Mouse (Mus musculus) myocyte (in vitro differentiated cells): ENCODE data around the gene Adamts12. TPM values are rescaled to one million over a fixed set of nuclear protein-coding genes. Genes with fewer than 3 reads are reported as not detected.
A peak's percentile ranks its signal among the peaks of the same experiment; 100 is the strongest.

Source experiments
- H3K27me3 ChIP-seq: one replicate; pipeline ENCODE4 v1.6.1; 2011; ENCODE audit not compliant: control insufficient read depth, insufficient read depth, insufficient read length
- H3K36me3 ChIP-seq: one replicate; pipeline ENCODE4 v1.6.1; 2011; ENCODE audit not compliant: control insufficient read depth, insufficient read depth
- H3K4me2 ChIP-seq: one replicate; pipeline ENCODE4 v1.6.1; 2011; ENCODE audit warnings: low read depth, control low read depth
- H3K4me3 ChIP-seq: one replicate; pipeline ENCODE4 v1.5.1; 2011; ENCODE audit warnings: mild to moderate bottlenecking, control low read depth, moderate library complexity
- H3K79me2 ChIP-seq: one replicate; pipeline ENCODE4 v1.6.1; 2011; ENCODE audit not compliant: control insufficient read depth, insufficient read depth
- H3ac ChIP-seq: one replicate; pipeline ENCODE4 v1.6.1; 2011; ENCODE audit not compliant: control insufficient read depth, insufficient read length
- CEBPB ChIP-seq: IDR thresholded peaks from 2 replicates; pipeline ENCODE4 v1.6.1; 2011; ENCODE audit warnings: mild to moderate bottlenecking, moderate library complexity; ENCODE audit not compliant: poor library complexity, insufficient read depth, severe bottlenecking
- E2F4 ChIP-seq: IDR thresholded peaks from one replicate; pipeline ENCODE4 v1.6.1; 2011; ENCODE audit warnings: mild to moderate bottlenecking, control low read depth, moderate library complexity; ENCODE audit not compliant: insufficient read depth
- MAX ChIP-seq: IDR thresholded peaks from one replicate; pipeline ENCODE4 v1.6.1; 2011; ENCODE audit warnings: low read depth, mild to moderate bottlenecking, control low read depth
- MYOD1 ChIP-seq, 3 experiments: IDR thresholded peaks; one replicate each; pipeline ENCODE4 v1.6.1; 2011; ENCODE audit warnings: control low read depth in 2 of 3, low read depth in 2 of 3, mild to moderate bottlenecking in 2 of 3, moderate library complexity in 1 of 3; ENCODE audit not compliant: insufficient read length in 2 of 3, control insufficient read depth in 1 of 3
- MYOG ChIP-seq, 3 experiments: IDR thresholded peaks; one replicate each; pipeline ENCODE4 v1.6.1; 2011; ENCODE audit warnings: control low read depth in 2 of 3, low read depth in 2 of 3, mild to moderate bottlenecking in 2 of 3; ENCODE audit not compliant: insufficient read length in 2 of 3, control insufficient read depth in 1 of 3, insufficient read depth in 1 of 3
- POLR2A ChIP-seq: IDR thresholded peaks from one replicate; pipeline ENCODE4 v1.6.1; 2011; ENCODE audit warnings: low read depth, mild to moderate bottlenecking, control low read depth, moderate library complexity; ENCODE audit not compliant: insufficient read length
- POLR2AphosphoS2 ChIP-seq: IDR thresholded peaks from one replicate; pipeline ENCODE4 v1.6.1; 2011; ENCODE audit warnings: low read depth, control low read depth; ENCODE audit not compliant: insufficient read length
- REST ChIP-seq: IDR thresholded peaks from one replicate; pipeline ENCODE4 v1.6.1; 2011; ENCODE audit warnings: mild to moderate bottlenecking, control low read depth, moderate library complexity; ENCODE audit not compliant: insufficient read depth, insufficient read length
- SRF ChIP-seq: IDR thresholded peaks from one replicate; pipeline ENCODE4 v1.6.1; 2011; ENCODE audit warnings: low read depth; ENCODE audit not compliant: control insufficient read depth, insufficient read length
- TCF12 ChIP-seq: IDR thresholded peaks from one replicate; pipeline ENCODE4 v1.6.1; 2011; ENCODE audit warnings: mild to moderate bottlenecking, control low read depth; ENCODE audit not compliant: poor library complexity, insufficient read depth, severe bottlenecking
- TCF3 ChIP-seq: IDR thresholded peaks from one replicate; pipeline ENCODE4 v1.6.1; 2011; ENCODE audit warnings: low read depth, control low read depth; ENCODE audit not compliant: insufficient read length
- USF1 ChIP-seq: IDR thresholded peaks from one replicate; pipeline ENCODE4 v1.6.1; 2011; ENCODE audit warnings: low read depth, mild to moderate bottlenecking, control low read depth, moderate library complexity
- polyA plus RNA-seq: library from polyadenylated mRNA; unstranded; fragments of >200 nt; fragmentation: generic; extraction: Trizol; gene quantifications from one replicate; pipeline ENCODE4 v1.2.1, GENCODE M21; 2012; ENCODE audit warnings: missing spikeins

The Adamts12 gene
- polyA plus RNA-seq, 1 experiment, result 0.55 TPM

- Histone ChIP-seq H3ac (no peak overlapping the region), H3K4me3 (no peak overlapping the region), H3K4me2 (no peak overlapping the region), H3K79me2 (no peaks in the 10 kb centered on the region), H3K36me3 (no peaks in the 10 kb centered on the region), H3K27me3 (no peaks in the 10 kb centered on the region)
- no peak for TF ChIP-seq CEBPB
- TF ChIP-seq POLR2A, result no peak
- no peak for TF ChIP-seq TCF12
- no peak for TF ChIP-seq USF1
- TF ChIP-seq MYOG (IDR thresholded peaks at IDR 0.05; ENCODE audit: control insufficient read depth in 1 of 3, insufficient read depth in 1 of 3, insufficient read length in 2 of 3, low read depth in 2 of 3), result no peak
- no peak for TF ChIP-seq SRF
- TF ChIP-seq MAX, result no peak
- TF ChIP-seq MYOD1 (IDR thresholded peaks at IDR 0.05; ENCODE audit: control insufficient read depth in 1 of 3, insufficient read length in 2 of 3, low read depth in 2 of 3), result no peak
- no peak for TF ChIP-seq REST
- TF ChIP-seq E2F4, result no peak
- TF ChIP-seq POLR2AphosphoS2, result no peak
- no peak for TF ChIP-seq TCF3
These were observed 1.7 kb upstream of the Adamts12 start for GRCm38 (mm10) chr15:11062903-11063302.

DNA sequence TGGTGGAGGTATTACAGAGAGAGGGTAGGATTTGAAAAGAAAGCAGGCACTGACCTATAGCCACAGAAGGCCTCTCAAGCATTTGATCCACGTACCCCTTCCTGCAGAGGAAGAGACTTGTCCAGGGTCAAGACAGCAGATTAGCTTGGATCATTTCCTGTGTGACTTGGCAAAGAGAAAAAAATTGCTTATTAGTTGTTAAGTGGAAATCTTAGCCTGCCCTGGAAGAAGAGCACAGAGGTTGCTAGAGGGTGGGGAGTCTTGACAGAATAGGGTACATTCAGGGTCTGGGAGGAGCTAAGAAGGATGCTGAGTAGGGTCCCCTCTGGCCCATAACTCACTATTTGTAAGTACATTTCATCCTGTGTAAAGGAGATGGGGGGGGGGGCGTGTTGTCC lies 431 bp upstream of the Adamts12 start:
- no peaks in the 10 kb centered on the region for H3K79me2 ChIP-seq
- TF ChIP-seq TCF3, result no peak
- no peaks in the 10 kb centered on the region for H3K36me3 ChIP-seq
- H3K27me3 ChIP-seq, result no peaks in the 10 kb centered on the region
- peak overlapping the region; percentile 25 for H3K4me3 ChIP-seq
- no peak overlapping the region for H3ac ChIP-seq
- H3K4me2 ChIP-seq, result peak overlapping the region; percentile 85

DNA sequence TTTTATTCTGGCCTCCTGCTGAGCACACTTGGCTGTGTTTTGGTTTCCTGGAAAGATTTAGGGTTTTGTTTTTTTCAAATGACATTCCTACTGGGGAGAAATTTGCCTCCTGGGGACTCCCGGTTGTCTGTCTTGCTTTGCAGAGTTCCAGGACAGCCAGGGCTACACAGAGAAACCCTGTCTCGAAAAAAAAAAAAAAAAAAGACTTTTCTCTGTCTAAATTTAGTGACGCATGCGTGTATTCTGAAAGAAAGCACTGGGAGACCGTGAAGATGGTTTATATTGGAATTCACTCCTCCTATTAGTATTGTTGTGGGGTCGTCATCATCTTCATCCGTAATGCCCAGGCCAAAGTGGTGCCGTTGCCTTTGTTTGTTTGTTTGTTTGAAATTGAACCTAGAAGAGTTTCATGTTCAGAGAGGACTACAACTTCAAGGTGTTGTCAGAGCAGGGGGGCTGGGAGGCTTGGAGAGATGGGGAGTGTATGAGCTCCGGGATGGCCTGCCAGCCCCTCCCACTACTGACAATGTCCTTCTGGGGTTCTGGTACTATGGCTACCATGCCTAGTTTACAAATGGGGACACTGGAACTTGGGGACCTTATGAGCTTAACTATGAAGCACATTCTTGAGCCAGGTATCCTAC lies 1.1 kb downstream of the Adamts12 start:
- Histone ChIP-seq H3K27me3 (no peaks in the 10 kb centered on the region), H3K4me2 (peak overlapping the region; percentile 85), H3K79me2 (no peaks in the 10 kb centered on the region), H3K36me3 (no peaks in the 10 kb centered on the region), H3K4me3 (peak overlapping the region; percentile 25), H3ac (no peak overlapping the region)
- TF ChIP-seq TCF12, result no peak
- no peak for TF ChIP-seq CEBPB
- no peak for TF ChIP-seq POLR2AphosphoS2
- TF ChIP-seq REST, result no peak

DNA sequence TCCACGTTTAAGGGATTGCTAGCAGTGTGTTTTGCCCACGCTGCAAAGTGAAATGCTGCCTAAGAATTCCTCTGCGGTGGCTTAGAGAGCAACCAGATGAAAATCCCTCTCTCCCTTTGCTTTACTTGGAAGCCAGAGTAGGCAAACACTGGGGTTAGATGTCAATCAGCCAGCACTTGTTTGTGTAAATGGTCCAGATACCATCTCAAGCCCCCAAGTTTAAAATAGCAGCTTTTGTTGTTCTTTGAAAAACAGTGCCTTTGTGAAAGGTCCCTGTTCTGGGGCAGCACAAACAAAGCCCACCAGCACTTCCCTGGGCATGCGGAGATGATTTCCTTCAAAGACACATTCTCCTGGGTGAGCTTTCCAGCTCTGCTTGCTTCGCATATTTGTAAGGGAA lies 1.7 kb downstream of the Adamts12 start:
- Histone ChIP-seq H3K36me3 (no peaks in the 10 kb centered on the region), H3K4me3 (no peak overlapping the region)

GRCm38 (mm10) chr15:11067891-11068290 lies 3.3 kb downstream of the Adamts12 start:
- no peaks in the 10 kb centered on the region for H3K27me3 ChIP-seq
- TF ChIP-seq USF1 (no peak), REST (no peak), POLR2AphosphoS2 (no peak), CEBPB (no peak), TCF12 (no peak), E2F4 (no peak), MYOD1 (IDR thresholded peaks at IDR 0.05; ENCODE audit: control insufficient read depth in 1 of 3, insufficient read length in 2 of 3, low read depth in 2 of 3) (no peak), POLR2A (no peak), SRF (no peak), MYOG (IDR thresholded peaks at IDR 0.05; ENCODE audit: control insufficient read depth in 1 of 3, insufficient read depth in 1 of 3, insufficient read length in 2 of 3, low read depth in 2 of 3) (no peak)
- no peak overlapping the region for H3K4me2 ChIP-seq
- H3ac ChIP-seq, result no peak overlapping the region
- H3K36me3 ChIP-seq, result no peaks in the 10 kb centered on the region
- no peak overlapping the region for H3K4me3 ChIP-seq
- H3K79me2 ChIP-seq, result no peaks in the 10 kb centered on the region

More for the DNA sequence above, 1.7 kb downstream of the Adamts12 start:
- H3K27me3 ChIP-seq, result no peaks in the 10 kb centered on the region
- H3K79me2 ChIP-seq, result no peaks in the 10 kb centered on the region
- no peak overlapping the region for H3K4me2 ChIP-seq
- TF ChIP-seq TCF3 (no peak), MYOG (IDR thresholded peaks at IDR 0.05; ENCODE audit: control insufficient read depth in 1 of 3, insufficient read depth in 1 of 3, insufficient read length in 2 of 3, low read depth in 2 of 3) (no peak), USF1 (no peak), POLR2A (no peak), MYOD1 (IDR thresholded peaks at IDR 0.05; ENCODE audit: control insufficient read depth in 1 of 3, insufficient read length in 2 of 3, low read depth in 2 of 3) (no peak), E2F4 (no peak), REST (no peak), TCF12 (no peak), SRF (no peak), POLR2AphosphoS2 (no peak), MAX (no peak), CEBPB (no peak)
- H3ac ChIP-seq, result no peak overlapping the region
